Mouse (Mus musculus) bone marrow macrophage, adult 2 months (primary cell): ENCODE measurements around the gene Hoxd3. TPM values are rescaled to one million over a fixed set of nuclear protein-coding genes. Genes with fewer than 3 reads are reported as not detected.

Source experiments
- H3K27ac ChIP-seq: 2 replicates; pipeline ENCODE4 v1.5.1; 2012; ENCODE audit warnings: low read depth, low read length; ENCODE audit not compliant: insufficient read depth
- H3K4me1 ChIP-seq: 2 replicates; pipeline ENCODE4 v1.6.1; 2012; ENCODE audit warnings: low read length; ENCODE audit not compliant: control insufficient read depth, insufficient read depth
- H3K4me3 ChIP-seq: 2 replicates; pipeline ENCODE4 v1.5.1; 2012; ENCODE audit warnings: mild to moderate bottlenecking, low read length, moderate library complexity; ENCODE audit not compliant: insufficient read depth
- CTCF ChIP-seq: IDR thresholded peaks from 2 replicates; pipeline ENCODE4 v1.5.1; 2012; ENCODE audit warnings: low read depth, mild to moderate bottlenecking, low read length, moderate library complexity
- POLR2A ChIP-seq: IDR thresholded peaks from 2 replicates; pipeline ENCODE4 v1.6.1; 2012; ENCODE audit warnings: mild to moderate bottlenecking, low read depth, low read length, borderline replicate concordance
- polyA plus RNA-seq: library from polyadenylated mRNA; stranded (reverse); fragments of >200 nt; gene quantifications from 2 replicates; pipeline ENCODE4 v1.2.4, GENCODE M21; 2012; ENCODE audit not compliant: missing spikeins, insufficient read depth, insufficient read length

Gene Hoxd3
- polyA plus RNA-seq, 1 experiment, result not detected

DNA sequence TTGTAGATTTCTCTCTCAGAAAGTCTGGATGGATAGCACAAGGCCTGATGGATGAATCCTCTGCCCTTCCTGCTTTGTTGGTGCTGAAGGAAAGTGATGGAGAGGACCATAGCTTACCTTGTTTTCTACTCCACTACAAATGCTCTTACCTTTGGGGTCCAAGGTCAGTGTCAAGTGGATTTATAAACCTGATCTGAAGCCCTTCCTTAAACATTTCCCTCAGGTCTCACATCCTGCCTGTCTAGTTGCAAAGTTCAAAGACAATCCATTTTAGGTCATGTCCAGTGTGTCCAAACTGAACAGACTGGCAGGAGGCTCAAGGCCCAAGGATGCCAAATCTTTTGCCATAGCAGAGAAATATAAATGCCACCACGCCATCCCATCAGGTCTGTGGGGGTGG, 40.1 kb downstream of the Hoxd3 start:
- H3K4me3 ChIP-seq, result no peak overlapping the region
- H3K4me1 ChIP-seq, result 0 out of 2 replicates have a peak, but pooled peaks cover 2% of the 10 kb centered on the region
- H3K27ac ChIP-seq, result no peak overlapping the region
- TF ChIP-seq POLR2A, result no peak
- TF ChIP-seq CTCF, result no peak

DNA sequence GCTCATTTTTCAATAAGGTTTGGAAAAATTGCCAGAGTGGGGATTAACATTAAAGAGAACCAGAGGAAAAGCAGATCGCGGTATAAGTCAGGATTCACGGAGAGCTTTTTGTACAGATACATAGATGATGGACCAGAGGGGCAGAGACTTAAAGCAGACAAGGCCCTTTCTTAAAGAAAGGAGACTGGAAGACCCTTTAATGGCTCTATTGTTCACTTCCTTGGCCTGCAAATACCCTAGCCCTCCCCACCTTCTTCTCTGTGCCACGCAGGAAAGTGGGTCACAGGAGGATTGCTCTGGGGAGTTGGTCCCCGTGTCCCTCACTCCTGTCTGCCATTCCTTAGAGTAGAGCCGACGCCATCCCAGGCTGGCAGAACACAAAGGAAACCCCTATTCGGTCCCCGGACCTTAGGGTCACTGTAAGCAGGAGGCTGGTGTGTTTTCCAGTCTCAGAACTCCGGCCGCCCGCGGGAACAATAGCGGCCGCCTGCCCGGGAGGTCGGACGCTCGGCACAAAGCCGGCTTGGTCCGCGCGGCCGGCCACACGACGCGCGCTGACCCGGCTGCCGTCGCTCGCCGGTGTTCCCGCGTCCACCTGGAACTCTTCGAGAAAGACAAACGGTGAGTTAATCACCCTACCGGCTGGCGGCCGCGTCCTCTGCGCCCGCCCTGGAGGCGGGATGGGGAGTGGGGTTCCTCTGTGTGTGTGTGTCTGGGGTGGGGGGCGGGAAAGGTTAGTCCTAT, 40.9 kb downstream of the Hoxd3 start:
- Histone ChIP-seq H3K27ac (no peak overlapping the region), H3K4me1 (0 out of 2 replicates have a peak, but pooled peaks cover 2% of the 10 kb centered on the region), H3K4me3 (no peak overlapping the region)
- TF ChIP-seq CTCF (no peak), POLR2A (no peak)

DNA sequence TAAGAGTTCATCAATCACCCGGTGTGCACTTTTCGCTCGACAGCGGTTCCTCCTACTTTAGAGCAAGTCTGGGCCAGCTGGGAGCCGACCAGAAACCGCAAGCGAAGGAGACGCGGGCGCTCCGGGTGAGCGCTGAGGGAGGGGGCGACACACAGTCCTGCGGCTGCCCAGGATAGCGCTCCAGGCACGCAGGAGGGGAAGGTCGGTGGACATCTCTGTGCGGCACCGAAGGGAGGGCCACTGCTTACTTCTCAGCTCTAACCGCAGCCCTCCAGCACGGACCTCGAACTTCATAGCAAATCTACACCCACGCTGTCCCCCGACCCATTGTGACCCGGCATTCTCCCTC, 41.4 kb downstream of the Hoxd3 start:
- H3K4me1 ChIP-seq, result 0 out of 2 replicates have a peak, but pooled peaks cover 2% of the 10 kb centered on the region
- no peak for TF ChIP-seq CTCF
- no peak for TF ChIP-seq POLR2A
- H3K27ac ChIP-seq, result no peak overlapping the region
- no peak overlapping the region for H3K4me3 ChIP-seq

DNA sequence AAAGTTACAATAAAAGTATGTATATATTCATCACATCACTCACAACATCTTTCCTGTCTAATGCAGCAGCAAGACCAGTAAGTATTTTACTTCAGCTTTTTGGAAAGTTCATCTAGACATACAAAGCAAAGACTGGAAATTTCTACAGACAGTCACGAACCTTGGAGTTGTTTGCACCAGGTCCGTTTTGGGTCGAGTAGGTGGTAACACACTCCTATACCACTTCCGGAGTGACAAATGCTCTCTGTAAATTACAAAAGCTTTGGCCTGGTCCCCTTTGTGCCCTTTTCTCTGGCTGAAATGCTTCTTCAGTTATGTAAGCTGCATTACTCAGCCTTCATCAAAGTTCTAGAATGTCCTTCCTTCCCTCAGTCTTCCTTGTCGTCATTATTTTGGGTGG, 42.0 kb downstream of the Hoxd3 start:
- TF ChIP-seq POLR2A, result no peak
- no peak for TF ChIP-seq CTCF

DNA sequence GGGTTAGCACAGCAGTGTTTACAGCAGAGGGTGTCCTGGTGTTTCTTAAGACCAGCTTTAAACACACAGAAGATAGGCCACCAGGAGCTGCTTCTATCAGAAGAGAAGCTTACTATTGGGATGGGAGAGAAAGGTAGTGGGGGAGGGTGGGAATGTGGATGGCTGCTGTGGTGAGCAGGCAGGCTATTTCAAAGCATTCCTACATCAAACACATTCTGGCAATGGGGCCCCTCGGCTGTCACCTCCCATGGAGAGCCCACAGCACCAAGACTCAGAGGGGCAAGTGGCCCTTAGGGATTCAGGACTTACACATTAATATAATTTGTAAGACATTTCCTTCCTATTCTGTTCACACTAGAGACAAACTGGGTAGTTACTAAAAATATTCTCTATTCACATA, 48.4 kb downstream of the Hoxd3 start:
- H3K4me1 ChIP-seq, result no peaks in the 10 kb centered on the region
- no peak overlapping the region for H3K4me3 ChIP-seq
- no peak overlapping the region for H3K27ac ChIP-seq
- TF ChIP-seq CTCF (no peak), POLR2A (no peak)

More for the DNA sequence above, 42.0 kb downstream of the Hoxd3 start:
- 0 out of 2 replicates have a peak, but pooled peaks cover 2% of the 10 kb centered on the region for H3K4me1 ChIP-seq
- H3K4me3 ChIP-seq, result no peak overlapping the region
- H3K27ac ChIP-seq, result no peak overlapping the region

DNA sequence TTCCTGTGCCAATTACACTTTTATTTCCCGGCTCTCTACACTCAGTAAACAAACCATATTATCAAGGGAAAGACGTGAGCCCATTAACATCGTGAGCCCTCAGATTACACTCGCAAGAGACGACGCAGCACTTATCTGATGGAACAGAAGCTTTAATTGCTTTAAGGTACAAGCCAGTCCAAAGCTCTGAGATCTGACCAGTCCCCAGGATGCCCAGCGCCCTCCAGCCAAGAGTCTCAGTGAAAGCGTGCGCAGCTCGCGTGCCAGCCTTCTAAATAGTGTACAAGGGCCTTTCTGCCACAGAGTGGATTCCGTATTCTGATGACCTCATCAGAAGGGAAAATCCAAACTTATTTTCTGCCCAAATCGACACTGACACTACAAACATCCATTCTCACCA, 50.2 kb downstream of the Hoxd3 start:
- H3K4me3 ChIP-seq, result no peak overlapping the region
- no peak overlapping the region for H3K27ac ChIP-seq
- H3K4me1 ChIP-seq, result no peaks in the 10 kb centered on the region
- TF ChIP-seq CTCF, result no peak
- TF ChIP-seq POLR2A, result no peak

DNA sequence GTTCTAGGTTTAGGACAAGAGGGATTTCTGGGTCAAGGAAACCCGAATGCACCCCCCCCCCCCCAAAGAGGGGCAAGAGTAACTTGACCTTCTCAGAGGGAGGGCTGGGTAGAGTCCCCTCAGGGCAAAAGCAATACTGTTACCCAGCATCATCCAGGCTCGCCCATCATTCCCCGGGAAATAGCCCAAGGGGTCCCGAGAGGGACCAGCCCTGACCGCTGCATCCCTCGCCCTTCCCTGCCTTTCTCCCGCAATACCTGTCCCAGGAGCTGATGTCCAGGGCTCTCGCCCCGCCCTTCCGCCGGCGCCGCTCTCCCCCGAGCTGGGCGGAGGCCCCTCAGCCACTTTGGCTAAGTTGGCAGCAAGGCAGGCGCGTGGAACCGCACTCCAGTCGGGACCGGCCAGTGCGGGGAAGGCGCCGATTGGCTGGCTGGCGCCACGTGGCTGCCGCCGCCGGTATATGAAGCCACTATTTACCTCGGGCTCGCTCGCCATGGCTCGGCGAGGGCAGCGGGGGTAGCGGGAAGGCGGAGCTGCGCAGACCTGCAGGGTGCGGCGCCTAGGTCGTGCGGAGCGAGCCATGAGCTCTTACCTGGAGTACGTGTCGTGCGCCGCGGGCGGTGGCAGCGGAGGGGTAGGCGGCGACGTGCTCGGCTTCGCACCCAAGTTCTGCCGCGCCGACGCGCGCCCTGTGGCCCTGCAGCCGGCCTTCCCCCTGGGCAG, 51.0 kb downstream of the Hoxd3 start, which contains the start of gene Hoxd1:
TSS of gene Hoxd1 (plus strand) at position 459 of the 723 bp plus-strand sequence.
- no peak for TF ChIP-seq POLR2A
- Histone ChIP-seq H3K4me3 (no peak within 1 kb of the TSS), H3K4me1 (no peaks in the 10 kb centered on the region), H3K27ac (no peak within 1 kb of the TSS)

DNA sequence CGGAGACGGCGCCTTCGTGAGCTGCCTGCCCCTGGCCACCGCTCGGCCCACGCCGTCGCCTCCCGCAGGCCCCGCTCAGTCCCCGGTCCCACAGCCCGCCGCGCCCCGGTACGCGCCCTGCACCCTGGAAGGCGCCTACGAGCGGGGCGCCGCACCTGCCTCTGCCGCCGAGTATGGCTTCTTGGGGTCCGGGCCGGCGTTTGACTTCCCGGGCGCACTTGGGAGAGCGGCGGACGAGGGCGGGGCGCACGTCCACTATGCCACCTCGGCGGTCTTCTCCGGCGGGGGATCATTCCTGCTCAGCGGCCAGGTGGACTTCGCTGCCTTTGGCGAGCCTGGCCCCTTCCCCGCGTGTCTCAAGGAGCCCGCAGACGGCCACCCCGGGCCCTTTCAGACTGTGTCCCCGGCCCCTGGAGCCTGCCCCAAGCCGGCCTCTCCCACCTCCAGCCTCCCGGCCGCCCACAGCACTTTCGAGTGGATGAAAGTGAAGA, 51.6 kb downstream of the Hoxd3 start:
- H3K4me1 ChIP-seq, result no peaks in the 10 kb centered on the region
- no peak for TF ChIP-seq CTCF
- TF ChIP-seq POLR2A, result no peak
- no peak overlapping the region for H3K4me3 ChIP-seq
- no peak overlapping the region for H3K27ac ChIP-seq

DNA sequence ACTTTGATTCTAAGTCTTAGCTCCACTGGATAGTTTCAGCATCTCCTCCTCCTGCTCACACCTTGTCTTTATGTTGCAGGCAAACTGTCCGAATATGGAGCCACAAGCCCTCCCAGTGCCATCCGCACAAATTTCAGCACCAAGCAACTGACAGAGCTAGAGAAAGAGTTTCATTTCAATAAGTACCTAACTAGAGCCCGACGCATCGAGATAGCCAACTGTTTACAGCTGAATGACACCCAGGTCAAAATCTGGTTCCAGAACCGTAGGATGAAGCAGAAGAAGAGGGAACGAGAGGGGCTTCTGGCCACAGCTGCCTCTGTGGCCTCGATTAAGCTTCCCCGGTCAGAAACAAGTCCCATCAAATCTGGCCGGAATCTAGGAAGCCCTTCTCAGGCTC, 52.2 kb downstream of the Hoxd3 start:
- Histone ChIP-seq H3K4me3 (no peak overlapping the region), H3K4me1 (no peaks in the 10 kb centered on the region), H3K27ac (no peak overlapping the region)
- TF ChIP-seq CTCF, result no peak
- TF ChIP-seq POLR2A, result no peak

DNA sequence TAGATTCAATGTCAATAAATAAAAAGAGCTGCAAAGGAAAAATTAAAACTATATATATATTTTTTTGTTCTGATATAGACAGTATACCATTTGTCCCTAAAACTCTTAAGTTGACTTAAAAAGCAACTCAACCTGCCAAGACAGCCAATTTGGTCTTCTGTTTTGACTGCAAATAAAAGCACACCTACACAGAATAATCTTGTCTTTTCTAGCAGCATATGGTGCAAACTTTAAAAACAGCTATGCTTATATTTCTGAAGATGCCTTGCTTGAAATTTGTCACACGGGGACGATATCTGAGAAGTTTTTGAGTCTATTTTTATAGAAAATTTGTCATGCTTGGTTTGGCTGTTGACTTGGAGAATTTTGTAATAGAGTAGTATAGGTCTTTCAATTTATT, 62.6 kb downstream of the Hoxd3 start:
- Histone ChIP-seq H3K27ac (no peak overlapping the region), H3K4me3 (no peak overlapping the region), H3K4me1 (no peaks in the 10 kb centered on the region)
- TF ChIP-seq CTCF, result no peak
- TF ChIP-seq POLR2A, result no peak
